Mouse (Mus musculus): ENCODE results near the gene Zc2hc1b.

Gene Zc2hc1b

DNA sequence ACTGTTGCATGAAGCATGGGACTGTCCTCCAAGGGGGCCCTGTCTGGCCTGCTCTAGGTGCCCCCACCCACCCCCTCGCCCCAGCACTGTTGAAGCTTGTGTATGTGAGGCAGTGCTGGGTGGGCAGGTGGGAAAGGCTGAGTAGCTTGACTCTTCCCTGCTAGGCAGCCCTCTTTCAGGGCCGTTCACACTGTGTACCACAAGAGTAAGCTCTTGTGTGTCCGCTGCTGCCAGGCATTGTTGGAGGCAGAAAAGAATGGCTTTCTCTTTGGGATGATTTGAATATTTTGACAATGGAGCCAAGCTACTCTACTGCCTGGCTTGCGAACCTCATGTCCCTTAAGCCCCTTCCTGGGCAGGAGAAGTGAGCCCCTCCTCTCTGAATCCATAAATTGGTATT, 62.8 kb downstream of the Zc2hc1b start:
- DNase-seq (ENCODE audit: low spot score in 2 of 2): no peak

DNA sequence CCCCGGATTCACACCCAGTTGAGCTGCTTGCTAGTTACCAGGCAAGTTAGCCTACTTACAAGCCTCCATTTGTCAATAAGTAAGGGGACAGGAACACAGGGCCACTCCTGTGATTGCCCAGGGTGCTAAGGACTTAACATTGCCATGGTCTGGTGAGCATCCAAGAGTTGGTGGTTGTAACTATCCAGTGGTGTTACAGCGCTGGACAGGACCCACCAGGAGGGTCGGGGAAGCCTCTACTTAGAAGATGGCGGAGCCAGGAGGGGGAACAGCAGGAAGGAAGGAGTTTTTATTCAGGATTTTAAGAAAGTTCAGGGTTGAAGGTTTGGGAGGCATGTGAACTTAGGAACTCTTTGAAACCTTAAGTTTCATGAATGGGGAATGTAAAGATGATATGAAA, 64.2 kb downstream of the Zc2hc1b start:
- DNase-seq (ENCODE audit: low spot score in 2 of 2): no peak

DNA sequence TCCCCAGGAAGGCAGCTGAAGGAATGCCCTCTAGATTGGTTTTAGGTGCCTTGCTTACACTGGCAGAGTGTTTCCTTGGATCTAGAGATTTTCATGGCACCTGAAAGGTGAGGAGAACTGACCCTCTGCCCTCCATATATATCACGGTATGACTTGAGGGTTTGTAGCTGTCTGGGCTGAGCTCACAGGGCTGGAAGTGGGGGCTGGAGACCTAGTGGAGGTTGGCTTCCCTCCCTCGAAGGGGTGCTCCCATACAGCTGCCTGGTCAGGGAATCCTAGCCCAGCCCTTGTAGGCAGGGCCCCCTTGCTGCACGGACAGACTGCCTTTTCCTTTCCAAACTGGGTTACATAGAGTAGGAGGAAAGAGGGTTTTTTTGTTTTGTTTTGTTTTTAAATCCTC, 65.0 kb downstream of the Zc2hc1b start:
- DNase-seq (ENCODE audit: low spot score in 2 of 2): no peak

DNA sequence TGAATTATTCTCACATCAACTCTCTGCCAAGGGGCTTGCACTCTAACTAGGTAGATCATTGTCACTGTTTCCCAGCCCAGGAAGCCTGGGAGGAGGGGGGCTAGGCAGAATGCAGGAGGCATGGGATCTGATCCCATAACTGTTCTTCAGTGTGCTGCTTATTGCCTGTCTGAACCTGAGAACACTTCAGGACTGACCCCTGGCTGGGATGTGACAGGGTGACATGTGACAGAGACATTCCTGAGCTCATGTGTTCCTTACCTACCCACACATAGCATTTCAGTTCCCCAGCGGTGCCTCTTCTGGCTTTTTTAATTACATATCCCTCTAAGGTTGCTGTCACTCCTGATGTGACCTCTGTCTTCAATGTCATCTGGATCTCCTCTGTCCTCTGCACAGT, 68.0 kb downstream of the Zc2hc1b start:
- DNase-seq (ENCODE audit: low spot score in 2 of 2): no peak

DNA sequence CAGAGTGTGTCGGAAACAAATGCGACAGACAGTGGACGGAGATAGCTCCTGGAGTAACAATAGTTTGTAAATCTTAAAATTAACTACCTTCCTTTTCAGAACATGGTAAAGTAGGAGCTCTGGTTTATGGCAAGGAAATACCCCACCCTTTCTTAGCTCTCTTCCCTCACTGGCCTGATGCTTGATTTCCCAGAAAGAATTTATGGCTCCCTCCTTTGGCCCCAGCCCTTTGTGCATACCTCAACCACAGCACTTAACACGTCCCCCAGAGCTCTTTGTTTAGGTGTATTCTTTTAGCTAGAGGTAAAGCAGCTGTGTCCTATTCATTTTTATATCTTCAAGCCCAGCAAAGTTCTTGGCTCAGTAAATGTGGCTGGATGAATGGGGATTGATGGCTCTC, 69.0 kb downstream of the Zc2hc1b start:
- no peak for DNase-seq (ENCODE audit: low spot score in 2 of 2)

DNA sequence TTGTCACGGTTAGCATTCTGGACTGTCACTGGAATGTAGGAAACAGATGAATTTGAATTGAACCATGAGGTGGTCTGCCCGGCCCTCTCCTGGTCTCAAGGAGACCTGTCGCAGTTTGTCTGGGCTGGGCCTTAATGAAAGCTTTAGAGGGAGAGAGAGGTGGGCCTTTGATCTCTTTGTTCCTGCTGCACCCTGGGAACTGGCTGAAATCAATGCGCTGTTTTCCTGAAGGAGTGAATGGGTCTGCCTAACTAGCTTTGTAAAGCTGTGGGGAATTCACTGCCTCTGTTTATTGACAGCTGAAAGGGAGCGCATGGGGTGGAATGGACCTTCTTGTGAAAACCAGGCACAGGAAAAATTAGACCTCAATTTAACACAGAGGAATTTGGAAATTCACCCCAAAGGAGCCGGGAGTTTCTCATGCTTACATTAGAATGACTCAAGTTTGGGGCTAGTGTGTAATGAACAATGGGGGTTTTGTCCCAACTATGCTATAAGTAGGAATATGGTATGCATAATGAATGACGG, 69.7 kb downstream of the Zc2hc1b start:
- no peak for DNase-seq (ENCODE audit: low spot score in 2 of 2)

DNA sequence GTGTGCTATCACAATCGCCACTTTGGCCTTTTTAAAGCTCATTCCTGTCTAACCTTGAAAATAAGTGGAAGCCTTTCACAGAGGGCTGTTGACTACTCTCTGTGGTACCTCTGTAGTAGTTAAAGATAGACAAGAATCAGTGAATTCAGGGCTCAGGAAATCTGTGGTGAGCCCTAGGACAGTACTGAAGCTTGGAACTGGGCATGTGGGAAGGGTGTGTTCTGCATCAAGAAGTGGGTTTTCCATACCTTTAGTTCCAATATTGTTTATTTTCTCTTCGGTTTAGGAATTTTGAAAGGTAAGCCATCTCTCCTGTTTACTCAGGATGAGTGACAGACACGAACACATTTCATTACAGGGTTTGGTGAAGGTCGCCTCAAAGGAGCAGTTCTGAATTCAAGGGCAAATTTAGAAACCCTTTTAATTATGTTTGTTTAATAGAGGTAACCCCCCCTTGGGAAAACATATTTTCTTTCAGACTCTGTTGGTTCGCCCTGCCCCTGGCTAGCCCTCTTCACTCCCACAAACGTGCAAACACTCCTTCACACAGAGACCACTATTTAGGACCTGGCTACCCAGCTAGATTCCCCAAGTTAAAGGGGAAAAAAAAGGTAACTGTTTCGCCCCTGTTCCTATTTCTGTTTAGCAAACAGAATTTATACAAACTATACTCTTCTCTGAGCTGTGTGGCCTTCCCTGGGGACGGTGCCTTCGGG, 70.8 kb downstream of the Zc2hc1b start:
- no peak for DNase-seq (ENCODE audit: low spot score in 2 of 2)

DNA sequence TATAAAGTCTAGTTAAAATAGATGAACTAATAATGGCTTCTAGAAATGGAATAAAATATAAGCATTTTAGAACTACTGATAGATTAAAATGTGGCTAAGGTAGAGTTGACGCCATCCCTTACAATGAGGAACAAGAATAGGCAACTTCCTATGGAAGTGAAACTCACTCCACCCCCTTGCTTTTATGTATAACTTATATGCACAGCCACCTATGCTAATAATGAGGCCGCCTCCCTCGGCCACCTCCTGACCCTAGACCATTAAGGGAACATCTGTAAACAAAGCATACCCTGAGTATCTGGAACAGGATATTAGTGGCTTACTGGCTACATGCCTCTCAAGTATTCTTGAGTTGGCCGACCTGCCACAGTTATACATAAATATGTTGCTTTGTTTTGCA, 74.0 kb downstream of the Zc2hc1b start:
- no peak for DNase-seq (ENCODE audit: low spot score in 2 of 2)

DNA sequence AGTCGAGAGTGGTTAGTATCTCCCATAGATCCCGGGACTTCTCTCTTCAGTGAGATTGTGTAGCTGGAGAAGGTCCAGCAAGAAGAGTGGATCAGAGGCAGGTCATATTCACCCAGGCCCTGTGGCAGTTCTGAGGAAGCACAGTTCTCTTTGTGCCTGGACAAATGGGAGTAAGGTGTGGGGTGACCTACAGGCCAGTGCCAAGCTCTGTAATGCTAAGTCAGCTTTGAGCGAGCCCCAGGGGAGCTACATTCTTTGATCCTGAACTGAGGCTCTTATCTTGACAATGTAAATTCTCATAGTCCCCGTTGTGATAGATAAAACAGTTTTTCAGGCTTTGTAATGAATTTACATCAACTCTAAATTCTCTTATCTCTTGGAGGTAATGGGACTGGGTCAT, 75.5 kb downstream of the Zc2hc1b start:
- no peak for DNase-seq (ENCODE audit: low spot score in 2 of 2)

DNA sequence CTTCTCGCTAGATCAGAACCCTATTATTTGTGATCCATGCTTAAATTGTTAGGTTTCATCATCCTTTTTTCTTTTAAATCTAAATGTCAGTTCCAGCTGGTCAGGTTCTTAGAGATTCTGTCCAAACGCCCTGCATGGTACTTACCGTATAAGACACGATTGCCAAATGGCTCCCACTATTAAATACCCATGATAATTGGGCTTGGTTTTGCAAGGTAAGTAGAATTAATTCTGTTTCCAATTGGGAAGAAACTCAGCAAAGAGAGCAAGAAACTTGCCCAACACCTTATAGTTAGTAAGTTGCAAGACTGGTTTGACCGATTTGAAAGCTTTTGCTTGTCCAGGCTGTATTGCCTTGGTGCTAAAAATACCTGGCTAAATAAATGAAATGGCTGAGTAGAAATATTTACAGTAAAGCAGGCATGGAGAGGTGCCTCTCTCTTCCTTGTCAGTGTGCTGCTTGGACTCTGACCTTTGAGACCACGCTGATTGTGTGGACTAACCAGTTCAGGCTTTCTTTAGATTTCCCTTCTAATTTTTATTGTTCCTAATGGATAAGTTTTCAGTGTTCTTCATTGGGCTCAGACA, 77.7 kb downstream of the Zc2hc1b start:
- DNase-seq (ENCODE audit: low spot score in 2 of 2): no peak

All from right cerebral cortex, postnatal 36 days (tissue).